ENCODE assay signal across 8 mouse cellular contexts in genomic region chr1:58972851-58973365, GRCm38 (mm10). TPM values are rescaled to one million over a fixed set of nuclear protein-coding genes. Genes with fewer than 3 reads are reported as not detected.
DNase-seq lines count a peak whose midpoint lies in the region; ATAC-seq and TF ChIP-seq lines count a peak whose summit lies in the region.

No protein-coding gene starts in this region.

- peaks cover 26% of the 10 kb centered on the region for H3K79me2 ChIP-seq in CH12.LX (replicated peaks; ENCODE audit: control insufficient read depth, extremely low read depth, insufficient read depth, poor library complexity, severe bottlenecking)

- under 1% methylated on average over 28 of the region's 28 CpGs for WGBS in heart, embryonic 10.5 days
- WGBS in liver, embryonic 14.5 days (ENCODE audit: insufficient replicate concordance) = 1% methylated on average over 28 of the region's 28 CpGs

- no peak for DNase-seq in heart, embryonic 10.5 days (ENCODE audit: low spot score)
- DNase-seq in heart, adult 18-20 months = no peak
- no peak for DNase-seq in CH12.LX (ENCODE audit: extremely low read depth)
- no peak for DNase-seq in liver, embryonic 14.5 days (ENCODE audit: low read depth in 3 of 3, low spot score in 3 of 3)
- no peak for DNase-seq in gastrocnemius, postnatal 10 days
- no peak for DNase-seq in gastrocnemius, postnatal 36 days
- DNase-seq in thymus, postnatal 10 days (ENCODE audit: low spot score in 2 of 2) = no peak

- no peak for TF ChIP-seq RAD21 in CH12.LX (IDR thresholded peaks at IDR 0.05; ENCODE audit: low read depth, low read length)

- TF ChIP-seq CTCF in CH12.LX (conservative IDR thresholded peaks at IDR 0.05 in 1 of 2, IDR thresholded peaks at IDR 0.05 in 1 of 2; ENCODE audit: low read depth in 2 of 2, low read length in 2 of 2) = no peak
- TF ChIP-seq CTCF in liver, embryonic 14.5 days (IDR thresholded peaks at IDR 0.05; ENCODE audit: low read depth) = peak; percentile 9; the same call in 1 of the 2 replicates

- H3K27ac ChIP-seq in heart, embryonic 10.5 days = peak overlapping the region; percentile 93
- H3K27ac ChIP-seq in CH12.LX (ENCODE audit: insufficient read depth, low read depth) = 0 out of 2 replicates have a peak overlapping the region, but pooled peaks have one; percentile 8
- H3K27ac ChIP-seq in liver, embryonic 14.5 days = peak overlapping the region; percentile 89

- H3K4me2 ChIP-seq in CH12.LX (ENCODE audit: insufficient read depth, low read depth, poor library complexity, severe bottlenecking) = peak overlapping the region; percentile 83; the same call in 1 of the 2 replicates
- peak overlapping the region; percentile 90 for H3K4me2 ChIP-seq in liver, embryonic 14.5 days (ENCODE audit: low read depth)

- no peaks in the 10 kb centered on the region for H3K36me3 ChIP-seq in heart, embryonic 10.5 days
- H3K36me3 ChIP-seq in CH12.LX (replicated peaks in 1 of 2; ENCODE audit: control insufficient read depth in 1 of 2, insufficient read depth in 1 of 2, low read length in 1 of 2) = peaks cover 0 to 21% of the 10 kb centered on the region in 2 experiments
- peaks cover 39% of the 10 kb centered on the region for H3K36me3 ChIP-seq in liver, embryonic 14.5 days (replicated peaks; ENCODE audit: control insufficient read depth, insufficient read depth, low read depth)

- dilution Hi-C loops in CH12.LX (cut with MboI; ENCODE audit: extremely low pct_ligation_motif_present, extremely low pct_unique_long_range_greater_than_20kb, low sequenced_read_pairs) = no loop called here

- no peaks in the 10 kb centered on the region for H3K27me3 ChIP-seq in heart, embryonic 10.5 days (ENCODE audit: insufficient read depth, poor library complexity, severe bottlenecking)
- no peaks in the 10 kb centered on the region for H3K27me3 ChIP-seq in CH12.LX (replicated peaks)
- no peaks in the 10 kb centered on the region for H3K27me3 ChIP-seq in liver, embryonic 14.5 days (ENCODE audit: control insufficient read depth, insufficient read depth, low read length)

- no peak for TF ChIP-seq POLR2A in CH12.LX (IDR thresholded peaks at IDR 0.05; ENCODE audit: low read depth, low read length)

- no peak for TF ChIP-seq EP300 in CH12.LX (IDR thresholded peaks at IDR 0.05; ENCODE audit: low read length)
- TF ChIP-seq EP300 in liver, embryonic 14.5 days (IDR thresholded peaks at IDR 0.05; ENCODE audit: low read depth) = no peak

- H3K9ac ChIP-seq in CH12.LX (ENCODE audit: insufficient read depth, low read depth) = peak overlapping the region; percentile 91
- peak overlapping the region; percentile 89 for H3K9ac ChIP-seq in liver, embryonic 14.5 days (replicated peaks)

- H3K9me3 ChIP-seq in heart, embryonic 10.5 days = no peaks in the 10 kb centered on the region
- H3K9me3 ChIP-seq in CH12.LX (replicated peaks; ENCODE audit: low read length) = peaks cover 7% of the 10 kb centered on the region
- no peaks in the 10 kb centered on the region for H3K9me3 ChIP-seq in liver, embryonic 14.5 days (ENCODE audit: control insufficient read depth, low read length)

- in situ Hi-C loops in CH12.LX (cut with MboI; ENCODE audit: low pct_ligation_motif_present, low pct_unique_long_range_greater_than_20kb, low sequenced_read_pairs) = no loop called here

- H3K4me1 ChIP-seq in heart, embryonic 10.5 days = peaks cover 35% of the 10 kb centered on the region
- peaks cover 4 to 38% of the 10 kb centered on the region in 2 experiments; a peak in 3 of 4 replicates for H3K4me1 ChIP-seq in CH12.LX (ENCODE audit: control insufficient read depth in 1 of 2, insufficient read depth in 2 of 2)
- peaks cover 24 to 31% of the 10 kb centered on the region in 2 experiments for H3K4me1 ChIP-seq in liver, embryonic 14.5 days (replicated peaks; ENCODE audit: control insufficient read depth in 2 of 2, insufficient read depth in 2 of 2, low read length in 1 of 2)

- intact Hi-C loops in gastrocnemius, postnatal 36 days (cut with DNase I) = no loop called here

- ATAC-seq in erythroid progenitor cell, adult 5-6 weeks (replicated peaks; ENCODE audit: low FRiP score, poor library complexity, severe bottlenecking) = peak; percentile 44
- peak; percentile 34 for ATAC-seq in liver, embryonic 14.5 days (ENCODE audit: insufficient read depth)

- peak overlapping the region; percentile 82 for H3K4me3 ChIP-seq in heart, embryonic 10.5 days
- H3K4me3 ChIP-seq in CH12.LX (replicated peaks in 1 of 3; ENCODE audit: low read depth in 2 of 3, low read length in 2 of 3, poor library complexity in 1 of 3) = peak overlapping the region; percentile 88 to 98 (median 97)
- peak overlapping the region; percentile 89 to 92 for H3K4me3 ChIP-seq in liver, embryonic 14.5 days (ENCODE audit: insufficient read depth in 1 of 2, low read depth in 2 of 2, low read length in 2 of 2)

TF ChIP-seq in CH12.LX, 34 proteins besides CTCF, POLR2A, EP300 and RAD21:
- TF ChIP-seq USF2 (conservative IDR thresholded peaks at IDR 0.05; ENCODE audit: low read depth, low read length) = no peak
- TF ChIP-seq ZKSCAN1 (IDR thresholded peaks at IDR 0.05; ENCODE audit: borderline replicate concordance, low read depth, low read length) = no peak
- no peak for TF ChIP-seq MYC (IDR thresholded peaks at IDR 0.05; ENCODE audit: low read depth, low read length)
- TF ChIP-seq SIN3A (IDR thresholded peaks at IDR 0.05; ENCODE audit: low read length) = no peak
- no peak for TF ChIP-seq CHD1 (IDR thresholded peaks at IDR 0.05; ENCODE audit: low read depth, low read length)
- no peak for TF ChIP-seq MAX (IDR thresholded peaks at IDR 0.05; ENCODE audit: low read length)
- no peak for TF ChIP-seq SMC3 (IDR thresholded peaks at IDR 0.05; ENCODE audit: low read depth, low read length)
- no peak for TF ChIP-seq USF1 (IDR thresholded peaks at IDR 0.05; ENCODE audit: low read depth, low read length)
- no peak for TF ChIP-seq CHD2 (IDR thresholded peaks at IDR 0.05; ENCODE audit: low read length)
- no peak for TF ChIP-seq ZC3H11A (IDR thresholded peaks at IDR 0.05; ENCODE audit: low read depth, low read length)
- TF ChIP-seq POLR2AphosphoS2 (IDR thresholded peaks at IDR 0.05; ENCODE audit: low read depth, low read length) = no peak
- no peak for TF ChIP-seq IRF4 (IDR thresholded peaks at IDR 0.05; ENCODE audit: low read depth, low read length)
- TF ChIP-seq ZMIZ1 (IDR thresholded peaks at IDR 0.05; ENCODE audit: low read depth, low read length) = no peak; the same call in 1 of the 2 replicates
- TF ChIP-seq ZNF384 (IDR thresholded peaks at IDR 0.05; ENCODE audit: low read depth, low read length) = no peak

RNA-seq across cellular contexts. Expression of gene Trak2, which starts 0.3 kb away (rescaled TPM):
- 19.6 and 34.1 TPM in 2 replicates for polyA plus RNA-seq in heart, embryonic 10.5 days (2016; fragmentation: Nextera tagmentation; extraction: Ambion mirVana)
- total RNA-seq in heart, adult 18-20 months (2021) = 100 to 1,000 TPM; 187 to 225 TPM
- 7.7 and 9.7 TPM in 2 replicates for total RNA-seq in CH12.LX (2012; rRNA removed)
- 11.4 and 13.5 TPM in 2 replicates for total RNA-seq in CH12.LX (2014; rRNA removed)
- polyA plus RNA-seq in CH12.LX (2012; ENCODE audit: insufficient read length, low read depth) = 15.0 and 16.7 TPM in 2 replicates
- total RNA-seq in erythroid progenitor cell, adult 5-6 weeks (2015; ENCODE audit: low replicate concordance) = 453 and 558 TPM in 2 replicates
- total RNA-seq in erythroid progenitor cell, adult 5-6 weeks (2017; ENCODE audit: low replicate concordance) = 520 and 536 TPM in 2 replicates
- 47.7 and 51.2 TPM in 2 replicates for polyA plus RNA-seq in liver, embryonic 14.5 days (2012; rRNA removed)
- polyA plus RNA-seq in liver, embryonic 14.5 days (2014; fragmentation: Nextera tagmentation; extraction: Ambion mirVana) = 43.1 and 52.4 TPM in 2 replicates
- 10 to 100 TPM; 55.0 to 57.7 TPM for total RNA-seq in gastrocnemius, postnatal 10 days (2021)
- 10 to 100 TPM; 68.8 to 84.1 TPM for total RNA-seq in gastrocnemius, postnatal 36 days (2021)

RNA-seq across cellular contexts. Expression of gene Stradb, which starts 0.4 kb away (rescaled TPM):
- polyA plus RNA-seq in heart, embryonic 10.5 days (2016; fragmentation: Nextera tagmentation; extraction: Ambion mirVana) = 22.8 and 23.8 TPM in 2 replicates
- total RNA-seq in heart, adult 18-20 months (2021) = 10 to 100 TPM; 63.9 to 85.2 TPM
- total RNA-seq in CH12.LX (2012; rRNA removed) (2.5 and 3.4 TPM in 2 replicates), CH12.LX (2014; rRNA removed) (4.4 and 5.0 TPM in 2 replicates)
- polyA plus RNA-seq in CH12.LX (2012; ENCODE audit: insufficient read length, low read depth) = 5.7 and 6.1 TPM in 2 replicates
- 237 and 245 TPM in 2 replicates for total RNA-seq in erythroid progenitor cell, adult 5-6 weeks (2015; ENCODE audit: low replicate concordance)
- total RNA-seq in erythroid progenitor cell, adult 5-6 weeks (2017; ENCODE audit: low replicate concordance) = 160 and 184 TPM in 2 replicates
- polyA plus RNA-seq in liver, embryonic 14.5 days (2012; rRNA removed) = 15.9 and 17.1 TPM in 2 replicates
- 44.1 and 46.1 TPM in 2 replicates for polyA plus RNA-seq in liver, embryonic 14.5 days (2014; fragmentation: Nextera tagmentation; extraction: Ambion mirVana)
- total RNA-seq in gastrocnemius, postnatal 10 days (2021) = 10 to 100 TPM; 78.8 to 86.3 TPM
- 100 to 1,000 TPM; 134 to 135 TPM for total RNA-seq in gastrocnemius, postnatal 36 days (2021)

Comparison
In these comparisons a context has a peak if more than half of its experiments do, and no peak if none do; other contexts are left out.
1. H3K27ac ChIP-seq: peak in every context shown above with its lines; median percentile 93 in heart, embryonic 10.5 days; 89 in liver, embryonic 14.5 days; 8 in CH12.LX.
2. RNA of gene Stradb, which starts 0.4 kb away (total RNA-seq): 160 to 245 TPM in erythroid progenitor cell, adult 5-6 weeks, 134 to 135 TPM in gastrocnemius, postnatal 36 days, 78.8 to 86.3 TPM in gastrocnemius, postnatal 10 days and 63.9 to 85.2 TPM in heart, adult 18-20 months; 2.5 to 5.0 TPM in CH12.LX; every median in the first group is over 10 times any median in the second.
3. Peak in every context shown above with its lines, with median percentiles within 50 percentile points of each other: H3K4me3 ChIP-seq.